17 mouse cellular contexts compared by ENCODE assay signal in genomic region chr5:67311811-67312521, GRCm38 (mm10). TPM values are rescaled to one million over a fixed set of nuclear protein-coding genes. Genes with fewer than 3 reads are reported as not detected.
DNase-seq lines count a peak whose midpoint lies in the region; ATAC-seq and TF ChIP-seq lines count a peak whose summit lies in the region.
"Had no signal": no experiment of that assay in that cellular context is flagged by ENCODE, and none has a peak within 500 bp of the region (broad histone marks: within the 10 kb centered on the region; RNA-seq: fewer than 3 reads in every experiment).

No protein-coding gene starts in this region.

- no peaks in the 10 kb centered on the region for H3K36me3 ChIP-seq in hindbrain, postnatal 0 days (ENCODE audit: insufficient read depth, low read length)
- H3K36me3 ChIP-seq in hindbrain, embryonic 11.5 days (ENCODE audit: control insufficient read depth, insufficient read depth, low read length) = no peaks in the 10 kb centered on the region
- H3K36me3 ChIP-seq in midbrain, embryonic 11.5 days (ENCODE audit: control insufficient read depth, insufficient read depth, low read length) = no peaks in the 10 kb centered on the region
- H3K36me3 ChIP-seq in midbrain, embryonic 16.5 days (ENCODE audit: control insufficient read depth, insufficient read depth, low read length) = no peaks in the 10 kb centered on the region
- no peaks in the 10 kb centered on the region for H3K36me3 ChIP-seq in stomach, postnatal 0 days (ENCODE audit: control insufficient read depth, insufficient read depth, low read length)
- H3K36me3 ChIP-seq: embryonic facial prominence, embryonic 12.5 days had no signal

- no peak for TF ChIP-seq EP300 in stomach, postnatal 0 days (optimal IDR thresholded peaks at IDR 0.05)

- no peak overlapping the region for H3K4me2 ChIP-seq in hindbrain, postnatal 0 days (ENCODE audit: low read depth, low read length)
- no peak overlapping the region for H3K4me2 ChIP-seq in hindbrain, embryonic 11.5 days (replicated peaks; ENCODE audit: low read depth, low read length)
- H3K4me2 ChIP-seq in midbrain, embryonic 11.5 days = no peak overlapping the region
- H3K4me2 ChIP-seq in midbrain, embryonic 16.5 days (ENCODE audit: low read length) = no peak overlapping the region
- no peak overlapping the region for H3K4me2 ChIP-seq in stomach, postnatal 0 days (replicated peaks; ENCODE audit: low read depth)
- H3K4me2 ChIP-seq: embryonic facial prominence, embryonic 12.5 days; heart, embryonic 11.5 days; hindbrain, embryonic 15.5 days had no signal

- H3K4me3 ChIP-seq in hindbrain, postnatal 0 days (ENCODE audit: low read length) = no peak overlapping the region
- H3K4me3 ChIP-seq in hindbrain, embryonic 11.5 days (ENCODE audit: low read depth, low read length) = no peak overlapping the region
- no peak overlapping the region for H3K4me3 ChIP-seq in midbrain, embryonic 11.5 days (ENCODE audit: low read depth, low read length)
- H3K4me3 ChIP-seq in midbrain, embryonic 16.5 days (ENCODE audit: low read depth, low read length) = no peak overlapping the region
- no peak overlapping the region for H3K4me3 ChIP-seq in stomach, postnatal 0 days (ENCODE audit: low read depth, low read length)
- H3K4me3 ChIP-seq: embryonic facial prominence, embryonic 12.5 days; hindbrain, embryonic 15.5 days; megakaryocyte, embryonic 14.5 days had no signal

- 0 out of 2 replicates have a peak overlapping the region, but pooled peaks have one; percentile 51 for H3K27ac ChIP-seq in hindbrain, postnatal 0 days
- no peak overlapping the region for H3K27ac ChIP-seq in hindbrain, embryonic 11.5 days (ENCODE audit: low read depth, low read length)
- no peak overlapping the region for H3K27ac ChIP-seq in midbrain, embryonic 11.5 days (ENCODE audit: low read depth, low read length)
- H3K27ac ChIP-seq in midbrain, embryonic 16.5 days (ENCODE audit: low read length) = no peak overlapping the region; the same call in 1 of the 2 replicates
- no peak overlapping the region for H3K27ac ChIP-seq in stomach, postnatal 0 days (replicated peaks)
- H3K27ac ChIP-seq: embryonic facial prominence, embryonic 12.5 days; hindbrain, embryonic 15.5 days had no signal

- no peaks in the 10 kb centered on the region for H3K9me3 ChIP-seq in hindbrain, postnatal 0 days (ENCODE audit: low read length)
- no peaks in the 10 kb centered on the region for H3K9me3 ChIP-seq in hindbrain, embryonic 11.5 days (ENCODE audit: control insufficient read depth, low read length)
- H3K9me3 ChIP-seq in midbrain, embryonic 11.5 days (ENCODE audit: control insufficient read depth, low read length) = no peaks in the 10 kb centered on the region
- no peaks in the 10 kb centered on the region for H3K9me3 ChIP-seq in midbrain, embryonic 16.5 days (replicated peaks; ENCODE audit: control insufficient read depth, low read length, poor library complexity, severe bottlenecking)
- no peaks in the 10 kb centered on the region for H3K9me3 ChIP-seq in stomach, postnatal 0 days (ENCODE audit: control insufficient read depth, low read length)
- H3K9me3 ChIP-seq: embryonic facial prominence, embryonic 12.5 days; hindbrain, embryonic 15.5 days; megakaryocyte, embryonic 14.5 days had no signal

- peak; percentile 22 for TF ChIP-seq CTCF in hindbrain, postnatal 0 days (IDR thresholded peaks at IDR 0.05; ENCODE audit: low read depth)
- TF ChIP-seq CTCF in stomach, postnatal 0 days (IDR thresholded peaks at IDR 0.05; ENCODE audit: low read depth) = peak; percentile 28

- DNase-seq in adrenal gland, postnatal 14 days = peak; percentile 22
- no peak for DNase-seq in adrenal gland, adult 8-10 months
- peak; percentile 29 for DNase-seq in hindbrain, postnatal 0 days (ENCODE audit: low spot score)
- no peak for DNase-seq in hindbrain, embryonic 11.5 days (ENCODE audit: low spot score)
- DNase-seq in midbrain, embryonic 11.5 days (ENCODE audit: low spot score, missing footprints) = peak; percentile 17
- no peak for DNase-seq in stomach, postnatal 0 days (ENCODE audit: low spot score)
- DNase-seq: B cell, adult 2 months; cerebellum, adult 11 months; gastrocnemius, postnatal 14 days; kidney, adult 9 months; thymus, postnatal 25 days had no signal

- 49% methylated on average over 3 of the region's 3 CpGs for WGBS in hindbrain, postnatal 0 days
- 74% methylated on average over 3 of the region's 3 CpGs for WGBS in hindbrain, embryonic 11.5 days
- WGBS in midbrain, embryonic 11.5 days = 87% methylated on average over 3 of the region's 3 CpGs
- WGBS in midbrain, embryonic 16.5 days = 81% methylated on average over 3 of the region's 3 CpGs
- 59% methylated on average over 3 of the region's 3 CpGs for WGBS in stomach, postnatal 0 days

- no peak for ATAC-seq in hindbrain, postnatal 0 days
- no peak for ATAC-seq in hindbrain, embryonic 11.5 days (ENCODE audit: low FRiP score)
- ATAC-seq in midbrain, embryonic 11.5 days (ENCODE audit: low FRiP score) = no peak
- no peak for ATAC-seq in midbrain, embryonic 16.5 days
- ATAC-seq in stomach, postnatal 0 days (ENCODE audit: low FRiP score, low TSS enrichment) = no peak
- no peak for ATAC-seq in inflammation-experienced regulatory T-cells, adult 6 months

- H3K4me1 ChIP-seq in hindbrain, postnatal 0 days (ENCODE audit: insufficient read depth, low read length) = no peaks in the 10 kb centered on the region; the same call in 1 of the 2 replicates
- no peaks in the 10 kb centered on the region; the same call in 1 of the 2 replicates for H3K4me1 ChIP-seq in hindbrain, embryonic 11.5 days (replicated peaks; ENCODE audit: control insufficient read depth, insufficient read depth, low read length)
- peaks cover 7% of the 10 kb centered on the region for H3K4me1 ChIP-seq in midbrain, embryonic 11.5 days (ENCODE audit: control insufficient read depth, insufficient read depth, low read length)
- peaks cover 12% of the 10 kb centered on the region for H3K4me1 ChIP-seq in midbrain, embryonic 16.5 days (ENCODE audit: control insufficient read depth, insufficient read depth, low read length)
- no peaks in the 10 kb centered on the region for H3K4me1 ChIP-seq in stomach, postnatal 0 days (replicated peaks; ENCODE audit: control insufficient read depth, insufficient read depth)

- no peaks in the 10 kb centered on the region for H3K27me3 ChIP-seq in hindbrain, postnatal 0 days (ENCODE audit: insufficient read depth, low read length)
- H3K27me3 ChIP-seq in hindbrain, embryonic 11.5 days (ENCODE audit: control insufficient read depth, insufficient read depth, low read length) = no peaks in the 10 kb centered on the region
- no peaks in the 10 kb centered on the region for H3K27me3 ChIP-seq in midbrain, embryonic 11.5 days (ENCODE audit: control insufficient read depth, insufficient read depth, low read length)
- H3K27me3 ChIP-seq in midbrain, embryonic 16.5 days (ENCODE audit: control insufficient read depth, insufficient read depth, low read depth, low read length) = no peaks in the 10 kb centered on the region
- no peaks in the 10 kb centered on the region for H3K27me3 ChIP-seq in stomach, postnatal 0 days (ENCODE audit: control insufficient read depth, insufficient read depth, low read length)
- H3K27me3 ChIP-seq: embryonic facial prominence, embryonic 12.5 days; hindbrain, embryonic 15.5 days; megakaryocyte, embryonic 14.5 days had no signal

- H3K9ac ChIP-seq in hindbrain, postnatal 0 days (replicated peaks; ENCODE audit: low read length) = no peak overlapping the region
- H3K9ac ChIP-seq in hindbrain, embryonic 11.5 days (ENCODE audit: low read depth, low read length) = no peak overlapping the region
- no peak overlapping the region for H3K9ac ChIP-seq in midbrain, embryonic 11.5 days (ENCODE audit: low read length)
- H3K9ac ChIP-seq in midbrain, embryonic 16.5 days (ENCODE audit: low read depth, low read length) = no peak overlapping the region
- no peak overlapping the region for H3K9ac ChIP-seq in stomach, postnatal 0 days (ENCODE audit: low read length)
- H3K9ac ChIP-seq: embryonic facial prominence, embryonic 12.5 days; hindbrain, embryonic 15.5 days had no signal

RNA-seq across cellular contexts. Expression of gene Slc30a9, which starts 5.2 kb away (rescaled TPM):
- total RNA-seq in adrenal gland, postnatal 14 days (2021) = 120 and 127 TPM in 2 replicates
- total RNA-seq in adrenal gland, adult 8-10 months (2022) = 100 to 1,000 TPM; 115 to 151 (median 134) TPM
- 72.8 and 90.5 TPM in 2 replicates for total RNA-seq in hindbrain, postnatal 0 days (2014; rRNA removed)
- 175 and 179 TPM in 2 replicates for polyA plus RNA-seq in hindbrain, postnatal 0 days (2015; fragmentation: Nextera tagmentation; extraction: Ambion mirVana)
- polyA plus RNA-seq in hindbrain, embryonic 11.5 days (2014; fragmentation: Nextera tagmentation; extraction: Ambion mirVana) = 166 and 178 TPM in 2 replicates
- polyA plus RNA-seq in midbrain, embryonic 11.5 days (2014; fragmentation: Nextera tagmentation; extraction: Ambion mirVana) = 171 and 182 TPM in 2 replicates
- polyA plus RNA-seq in midbrain, embryonic 16.5 days (2015; fragmentation: Nextera tagmentation; extraction: Ambion mirVana) = 174 and 183 TPM in 2 replicates
- polyA plus RNA-seq in stomach, postnatal 0 days (2015; fragmentation: Nextera tagmentation; extraction: Ambion mirVana) = 54.0 and 56.2 TPM in 2 replicates
- 10 to 100 TPM in 2 of 3 experiments, 1 to 10 TPM in 1; 9.9 to 14.1 (median 13.7) TPM for polyA plus RNA-seq in inflammation-experienced regulatory T-cells, adult 6 months (2017; shearing (Covaris generic))

RNA-seq across cellular contexts. Expression of gene Tmem33, which starts 51.6 kb away (rescaled TPM):
- total RNA-seq in adrenal gland, postnatal 14 days (2021) = 82.9 and 90.7 TPM in 2 replicates
- 100 to 1,000 TPM in 2 of 4 experiments, 10 to 100 TPM in 2; 90.4 to 172 (median 116) TPM for total RNA-seq in adrenal gland, adult 8-10 months (2022)
- 64.5 and 83.3 TPM in 2 replicates for total RNA-seq in hindbrain, postnatal 0 days (2014; rRNA removed)
- polyA plus RNA-seq in hindbrain, postnatal 0 days (2015; fragmentation: Nextera tagmentation; extraction: Ambion mirVana) = 61.5 and 67.4 TPM in 2 replicates
- 112 and 118 TPM in 2 replicates for polyA plus RNA-seq in hindbrain, embryonic 11.5 days (2014; fragmentation: Nextera tagmentation; extraction: Ambion mirVana)
- 120 and 121 TPM in 2 replicates for polyA plus RNA-seq in midbrain, embryonic 11.5 days (2014; fragmentation: Nextera tagmentation; extraction: Ambion mirVana)
- 67.5 and 77.0 TPM in 2 replicates for polyA plus RNA-seq in midbrain, embryonic 16.5 days (2015; fragmentation: Nextera tagmentation; extraction: Ambion mirVana)
- polyA plus RNA-seq in stomach, postnatal 0 days (2015; fragmentation: Nextera tagmentation; extraction: Ambion mirVana) = 98.1 and 106 TPM in 2 replicates
- polyA plus RNA-seq in inflammation-experienced regulatory T-cells, adult 6 months (2017; shearing (Covaris generic)) = 10 to 100 TPM; 56.0 to 77.0 (median 57.4) TPM

Comparison
In these comparisons a context has a peak if more than half of its experiments do, and no peak if none do; other contexts are left out.
1. DNase-seq: peak in adrenal gland, postnatal 14 days (single experiment), hindbrain, postnatal 0 days (single experiment) and midbrain, embryonic 11.5 days (single experiment); none in adrenal gland, adult 8-10 months (single experiment), hindbrain, embryonic 11.5 days (single experiment) and stomach, postnatal 0 days (single experiment).